Mouse (Mus musculus): ENCODE results near the gene St6galnac3. TPM values are rescaled to one million over a fixed set of nuclear protein-coding genes. Genes with fewer than 3 reads are reported as not detected.

St6galnac3 gene
- polyA plus RNA-seq, 1 experiment from 2014 or later = 34.4 TPM

DNA sequence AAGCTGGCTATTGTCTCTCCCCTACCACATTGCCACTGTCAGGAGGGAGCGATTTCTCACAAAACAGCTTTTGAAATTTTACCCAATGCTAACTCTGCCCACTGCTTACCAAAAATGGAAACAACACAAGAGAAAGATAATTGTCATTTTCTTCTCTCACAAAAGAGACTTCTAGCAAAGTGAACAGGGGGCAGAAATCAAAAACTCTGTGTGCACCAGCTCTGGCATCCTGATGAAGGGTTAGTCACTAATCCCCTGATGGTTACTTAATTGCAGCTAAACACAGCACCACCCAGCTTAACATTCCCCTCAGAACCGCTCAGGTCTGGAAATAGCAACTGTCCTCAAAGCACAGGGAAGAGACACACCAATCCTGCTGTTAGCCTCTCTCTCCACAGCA lies 144.3 kb downstream of the St6galnac3 start:
- H3K27ac ChIP-seq = no peak overlapping the region
- no peaks in the 10 kb centered on the region for H3K9me3 ChIP-seq (replicated peaks; ENCODE audit: low read length)
- DNase-seq (ENCODE audit: low spot score) = no peak
- no peak overlapping the region for H3K4me3 ChIP-seq (replicated peaks; ENCODE audit: low read depth, low read length)
- ATAC-seq (replicated peaks; ENCODE audit: low FRiP score, low read depth) = no peak
- WGBS = 64% methylated on average over 2 of the region's 2 CpGs
- no peaks in the 10 kb centered on the region for H3K36me3 ChIP-seq (ENCODE audit: insufficient read depth, low read length)
- no peak overlapping the region for H3K4me2 ChIP-seq (ENCODE audit: low read length)
- TF ChIP-seq CTCF (IDR thresholded peaks at IDR 0.05; ENCODE audit: low read depth) = no peak
- no peaks in the 10 kb centered on the region for H3K27me3 ChIP-seq (ENCODE audit: insufficient read depth, low read length)
- no peak overlapping the region for H3K9ac ChIP-seq (ENCODE audit: low read depth, low read length)
- H3K4me1 ChIP-seq (replicated peaks; ENCODE audit: insufficient read depth, low read length) = peaks cover 12% of the 10 kb centered on the region; the same call in 1 of the 2 replicates

DNA sequence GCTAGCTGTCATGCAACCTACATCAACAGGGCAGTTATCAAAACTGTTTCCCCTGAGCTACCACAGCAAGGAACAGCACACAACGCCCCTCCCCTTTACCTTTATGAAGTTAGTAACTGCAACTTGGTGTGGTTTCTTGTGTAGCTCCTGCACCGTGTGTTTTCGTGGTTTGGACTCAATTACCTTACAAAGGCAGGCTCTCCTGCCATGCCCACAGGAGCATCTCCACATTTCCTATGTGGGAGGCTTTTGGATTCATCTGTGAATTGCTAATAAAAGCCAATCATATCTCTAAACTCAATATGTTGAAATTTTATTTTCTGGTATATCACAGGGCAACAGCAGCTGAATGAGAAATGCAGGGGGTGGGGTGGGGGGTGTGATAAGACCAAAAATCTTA lies 144.8 kb downstream of the St6galnac3 start:
- H3K27me3 ChIP-seq (ENCODE audit: insufficient read depth, low read length) = no peaks in the 10 kb centered on the region
- no peaks in the 10 kb centered on the region for H3K9me3 ChIP-seq (replicated peaks; ENCODE audit: low read length)
- no peak overlapping the region for H3K9ac ChIP-seq (ENCODE audit: low read depth, low read length)
- no peak overlapping the region for H3K27ac ChIP-seq
- ATAC-seq (replicated peaks; ENCODE audit: low FRiP score, low read depth) (no peak), DNase-seq (ENCODE audit: low spot score) (no peak)
- H3K4me3 ChIP-seq (replicated peaks; ENCODE audit: low read depth, low read length) = no peak overlapping the region
- no peak for TF ChIP-seq CTCF (IDR thresholded peaks at IDR 0.05; ENCODE audit: low read depth)
- no peaks in the 10 kb centered on the region for H3K36me3 ChIP-seq (ENCODE audit: insufficient read depth, low read length)
- no peak overlapping the region for H3K4me2 ChIP-seq (ENCODE audit: low read length)
- 90% methylated on average over 3 of the region's 3 CpGs for WGBS
- peaks cover 12% of the 10 kb centered on the region; the same call in 1 of the 2 replicates for H3K4me1 ChIP-seq (replicated peaks; ENCODE audit: insufficient read depth, low read length)

DNA sequence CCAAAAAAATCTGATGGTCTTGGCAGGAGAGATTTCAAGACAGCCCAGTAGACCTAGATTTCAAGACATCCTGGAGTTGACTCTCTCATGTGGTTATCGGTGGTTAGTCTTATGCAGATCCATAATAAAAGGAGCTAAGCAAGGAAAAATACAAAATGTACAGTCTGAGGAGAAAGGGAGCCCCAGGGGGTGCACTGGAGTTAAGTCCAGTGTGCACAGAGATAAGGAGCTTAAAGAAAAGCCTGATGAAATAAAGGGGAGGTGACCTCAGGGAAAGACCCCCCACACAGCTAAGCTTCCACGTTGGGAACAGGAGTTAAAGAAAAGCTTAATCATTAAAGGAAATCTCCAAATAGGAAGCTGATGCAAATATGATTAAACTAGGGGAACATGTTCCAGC lies 147.7 kb downstream of the St6galnac3 start:
- no peak overlapping the region for H3K27ac ChIP-seq
- H3K4me3 ChIP-seq (replicated peaks; ENCODE audit: low read depth, low read length) = no peak overlapping the region
- no peak overlapping the region for H3K9ac ChIP-seq (ENCODE audit: low read depth, low read length)
- H3K27me3 ChIP-seq (ENCODE audit: insufficient read depth, low read length) = no peaks in the 10 kb centered on the region
- H3K36me3 ChIP-seq (ENCODE audit: insufficient read depth, low read length) = no peaks in the 10 kb centered on the region
- DNase-seq (ENCODE audit: low spot score) (no peak), ATAC-seq (replicated peaks; ENCODE audit: low FRiP score, low read depth) (no peak)
- H3K4me2 ChIP-seq (ENCODE audit: low read length) = no peak overlapping the region
- no peak for TF ChIP-seq CTCF (IDR thresholded peaks at IDR 0.05; ENCODE audit: low read depth)
- H3K4me1 ChIP-seq (replicated peaks; ENCODE audit: insufficient read depth, low read length) = peaks cover 7% of the 10 kb centered on the region; the same call in 1 of the 2 replicates
- 64% methylated on average over 2 of the region's 2 CpGs for WGBS
- H3K9me3 ChIP-seq (replicated peaks; ENCODE audit: low read length) = no peaks in the 10 kb centered on the region

DNA sequence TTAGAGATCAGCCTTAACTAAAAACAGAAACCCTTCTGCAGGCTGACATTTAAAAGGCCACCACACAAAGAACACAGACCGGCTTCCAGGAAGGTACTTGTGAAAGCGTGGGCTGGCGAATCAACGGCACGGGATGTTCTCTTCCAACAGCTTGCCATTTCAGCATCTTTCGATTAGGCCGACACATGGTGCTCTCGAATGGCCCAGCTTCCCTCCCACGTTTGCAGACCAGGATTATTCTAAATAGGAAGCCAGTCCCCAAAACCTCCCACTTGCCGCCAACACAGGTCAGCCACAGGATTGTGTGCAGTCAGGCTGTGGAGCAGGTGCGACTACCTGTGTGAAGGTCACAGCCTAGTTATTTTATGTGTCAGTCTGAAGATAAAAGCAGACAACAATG lies 153.8 kb downstream of the St6galnac3 start:
- Histone ChIP-seq H3K36me3 (ENCODE audit: insufficient read depth, low read length) (no peaks in the 10 kb centered on the region), H3K27ac (no peak overlapping the region), H3K4me3 (replicated peaks; ENCODE audit: low read depth, low read length) (no peak overlapping the region), H3K4me1 (replicated peaks; ENCODE audit: insufficient read depth, low read length) (no peaks in the 10 kb centered on the region), H3K9ac (ENCODE audit: low read depth, low read length) (no peak overlapping the region), H3K9me3 (replicated peaks; ENCODE audit: low read length) (no peaks in the 10 kb centered on the region), H3K4me2 (ENCODE audit: low read length) (no peak overlapping the region), H3K27me3 (ENCODE audit: insufficient read depth, low read length) (no peaks in the 10 kb centered on the region)
- 86% methylated on average over 11 of the region's 11 CpGs for WGBS
- no peak for TF ChIP-seq CTCF (IDR thresholded peaks at IDR 0.05; ENCODE audit: low read depth)
- ATAC-seq (replicated peaks; ENCODE audit: low FRiP score, low read depth) (no peak), DNase-seq (ENCODE audit: low spot score) (no peak)

DNA sequence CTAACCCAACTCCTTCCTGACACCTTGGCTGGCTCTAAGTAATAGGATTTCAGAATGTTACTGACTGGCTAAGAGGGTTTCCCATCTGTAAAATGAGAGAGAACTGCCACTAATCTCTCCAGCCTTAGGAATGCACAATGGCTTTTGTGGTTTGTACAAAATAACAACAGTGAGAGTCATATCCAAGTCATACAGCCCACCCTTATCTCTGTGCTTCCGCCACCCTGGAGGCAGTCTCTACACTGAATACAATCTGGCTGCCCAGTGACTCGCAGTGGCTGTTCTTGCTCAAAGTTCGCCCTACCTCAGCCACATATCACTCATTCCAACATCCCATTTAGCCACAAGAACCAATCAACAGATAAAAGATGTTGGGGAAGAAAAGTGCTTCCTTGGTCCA lies 156.2 kb downstream of the St6galnac3 start:
- Histone ChIP-seq H3K9ac (ENCODE audit: low read depth, low read length) (no peak overlapping the region), H3K27ac (no peak overlapping the region), H3K4me1 (replicated peaks; ENCODE audit: insufficient read depth, low read length) (no peaks in the 10 kb centered on the region), H3K4me3 (replicated peaks; ENCODE audit: low read depth, low read length) (no peak overlapping the region), H3K27me3 (ENCODE audit: insufficient read depth, low read length) (no peaks in the 10 kb centered on the region), H3K4me2 (ENCODE audit: low read length) (no peak overlapping the region), H3K36me3 (ENCODE audit: insufficient read depth, low read length) (no peaks in the 10 kb centered on the region), H3K9me3 (replicated peaks; ENCODE audit: low read length) (no peaks in the 10 kb centered on the region)
- DNase-seq (ENCODE audit: low spot score) = no peak
- no peak for ATAC-seq (replicated peaks; ENCODE audit: low FRiP score, low read depth)
- no peak for TF ChIP-seq CTCF (IDR thresholded peaks at IDR 0.05; ENCODE audit: low read depth)
- WGBS = 95% methylated on average over 3 of the region's 3 CpGs

DNA sequence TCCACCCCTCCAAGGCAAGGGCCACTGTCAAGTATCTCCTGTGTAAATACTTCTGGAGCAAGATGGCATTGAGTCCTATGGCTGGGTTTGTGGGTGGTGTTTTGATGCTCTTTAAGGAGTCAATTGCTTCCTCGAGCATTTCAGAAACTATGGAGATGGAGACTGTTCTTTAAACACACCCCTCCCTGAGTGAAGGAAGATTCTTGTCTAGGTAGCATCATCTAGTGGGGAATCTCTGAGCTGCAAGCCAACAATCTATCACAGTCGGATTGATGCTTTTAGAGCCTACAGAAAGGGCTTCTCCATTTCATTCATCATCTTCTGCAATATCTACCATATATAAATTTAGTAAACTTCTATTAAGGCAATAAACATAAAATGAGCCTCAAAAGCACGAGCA lies 157.1 kb downstream of the St6galnac3 start:
- TF ChIP-seq CTCF (IDR thresholded peaks at IDR 0.05; ENCODE audit: low read depth) = peak; percentile 45; the same call in 1 of the 2 replicates
- H3K4me2 ChIP-seq (ENCODE audit: low read length) = no peak overlapping the region
- no peaks in the 10 kb centered on the region for H3K36me3 ChIP-seq (ENCODE audit: insufficient read depth, low read length)
- WGBS = 60% methylated on average over 3 of the region's 3 CpGs
- no peaks in the 10 kb centered on the region for H3K27me3 ChIP-seq (ENCODE audit: insufficient read depth, low read length)
- H3K9me3 ChIP-seq (replicated peaks; ENCODE audit: low read length) = no peaks in the 10 kb centered on the region
- H3K4me3 ChIP-seq (replicated peaks; ENCODE audit: low read depth, low read length) = no peak overlapping the region
- ATAC-seq (replicated peaks; ENCODE audit: low FRiP score, low read depth) (no peak), DNase-seq (ENCODE audit: low spot score) (no peak)
- H3K4me1 ChIP-seq (replicated peaks; ENCODE audit: insufficient read depth, low read length) = no peaks in the 10 kb centered on the region
- H3K27ac ChIP-seq = no peak overlapping the region
- no peak overlapping the region for H3K9ac ChIP-seq (ENCODE audit: low read depth, low read length)

DNA sequence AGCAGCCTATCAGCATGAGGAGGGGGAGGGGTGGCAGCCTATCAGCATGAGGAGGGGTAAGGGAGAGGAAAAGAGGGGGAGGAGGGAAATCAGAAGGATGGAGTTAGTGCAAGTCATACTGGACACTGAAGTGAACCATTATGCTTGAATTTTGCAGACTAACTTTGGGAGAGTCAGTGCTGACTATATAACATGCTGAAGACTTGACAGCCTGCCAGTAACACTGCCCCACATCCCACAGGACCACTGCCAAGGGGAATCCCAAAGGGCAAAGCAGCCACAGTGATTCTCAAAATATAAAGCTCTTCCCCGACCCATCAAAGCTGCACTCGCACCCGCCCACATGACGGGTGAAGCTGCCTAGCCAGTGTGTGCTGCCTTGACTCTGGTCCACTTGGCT lies 157.5 kb downstream of the St6galnac3 start:
- no peak overlapping the region for H3K4me3 ChIP-seq (replicated peaks; ENCODE audit: low read depth, low read length)
- no peaks in the 10 kb centered on the region for H3K36me3 ChIP-seq (ENCODE audit: insufficient read depth, low read length)
- TF ChIP-seq CTCF (IDR thresholded peaks at IDR 0.05; ENCODE audit: low read depth) = no peak
- no peak overlapping the region for H3K4me2 ChIP-seq (ENCODE audit: low read length)
- no peaks in the 10 kb centered on the region for H3K27me3 ChIP-seq (ENCODE audit: insufficient read depth, low read length)
- no peak for DNase-seq (ENCODE audit: low spot score)
- WGBS = 68% methylated on average over 4 of the region's 4 CpGs
- no peaks in the 10 kb centered on the region for H3K4me1 ChIP-seq (replicated peaks; ENCODE audit: insufficient read depth, low read length)
- ATAC-seq (replicated peaks; ENCODE audit: low FRiP score, low read depth) = no peak
- no peaks in the 10 kb centered on the region for H3K9me3 ChIP-seq (replicated peaks; ENCODE audit: low read length)
- no peak overlapping the region for H3K9ac ChIP-seq (ENCODE audit: low read depth, low read length)
- no peak overlapping the region for H3K27ac ChIP-seq

Data from kidney, postnatal 0 days (tissue).